Mouse (Mus musculus) kidney, postnatal 36 days (tissue): ENCODE data around the gene BC067074.

Experiments used
- DNase-seq, 2 experiments: peaks; one replicate each; pipeline ENCODE4 v3.0.0; 2021 to 2022; ENCODE audit warnings: mixed read lengths in 2 of 2

The BC067074 gene

DNA sequence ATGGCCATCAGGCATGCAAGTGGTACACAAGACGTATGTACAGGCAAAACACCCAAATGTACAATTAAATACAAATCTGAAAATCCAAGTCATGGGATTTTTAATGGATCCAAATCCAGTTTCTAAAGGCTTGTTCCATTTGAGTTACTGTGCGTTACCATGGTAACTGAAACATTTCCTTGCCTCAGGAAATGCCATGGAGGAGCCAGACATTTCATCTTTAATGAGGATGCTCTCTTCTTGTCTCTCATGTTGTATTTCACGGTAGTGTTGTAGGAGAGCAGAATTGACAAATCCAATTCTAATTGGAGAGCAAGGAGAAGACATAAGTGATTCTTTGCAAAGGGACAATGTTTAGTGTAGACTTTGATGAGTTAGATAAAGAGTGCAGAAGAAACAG is 31.3 kb downstream of the BC067074 start:
- DNase-seq: no peak

DNA sequence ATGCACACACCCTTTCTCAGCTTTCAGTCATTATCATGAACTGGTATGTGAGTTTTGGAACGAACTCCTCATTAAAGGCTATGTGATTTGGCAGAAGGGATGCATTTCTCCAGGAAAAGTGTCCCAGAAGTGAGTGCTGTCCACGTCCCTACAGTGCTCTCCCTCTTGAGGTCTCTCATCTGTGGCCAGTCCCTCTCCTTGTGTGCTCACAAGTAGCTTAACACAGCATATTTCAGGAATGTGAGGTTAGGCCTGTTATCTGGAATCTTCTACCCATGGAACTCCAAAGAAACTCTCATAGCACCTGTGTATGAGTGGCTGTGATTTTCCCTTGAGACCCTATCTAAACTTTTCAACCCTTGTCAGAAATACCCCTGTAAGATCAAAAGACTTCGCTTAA is 32.7 kb downstream of the BC067074 start:
- DNase-seq: no peak

DNA sequence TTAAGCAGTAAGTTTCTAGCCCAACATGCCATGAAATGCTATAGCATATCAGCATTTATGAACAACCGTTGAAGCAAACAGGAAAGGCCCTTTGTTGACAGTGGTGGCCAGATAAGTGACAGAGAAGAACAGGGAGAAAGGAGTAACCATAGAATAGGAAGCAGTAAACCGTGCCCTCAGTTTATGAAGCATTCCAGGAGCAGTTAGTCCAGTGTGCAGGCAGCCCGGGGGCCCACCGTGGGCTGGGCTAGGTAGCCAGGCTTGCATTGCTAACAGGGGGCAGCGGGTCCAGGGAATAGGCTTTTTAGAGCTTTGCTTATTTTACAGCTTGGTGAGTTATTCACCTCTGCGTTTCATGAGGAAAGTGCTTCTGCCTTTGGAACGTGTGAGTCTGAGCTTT is 39.3 kb downstream of the BC067074 start:
- DNase-seq: no peak

DNA sequence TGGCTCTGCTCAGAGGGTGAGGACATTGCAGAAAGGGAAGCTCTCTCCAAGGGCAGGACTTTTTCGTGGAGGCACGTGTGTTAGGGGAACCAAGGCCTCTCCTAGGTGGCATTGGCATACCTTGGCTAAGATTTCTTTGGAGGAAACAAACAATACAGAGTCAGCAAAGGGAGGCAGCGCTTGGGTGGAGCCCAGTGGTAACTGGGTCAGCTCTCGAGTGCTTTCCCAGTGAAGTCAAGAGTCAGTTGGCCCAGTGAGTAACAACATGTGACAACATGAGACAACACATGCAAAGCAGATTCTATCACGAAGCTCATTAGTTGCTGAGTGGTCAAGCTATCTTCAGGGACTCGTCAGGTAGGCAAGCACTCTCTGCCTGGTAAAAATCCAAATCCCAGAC is 40.4 kb downstream of the BC067074 start:
- no peak for DNase-seq

DNA sequence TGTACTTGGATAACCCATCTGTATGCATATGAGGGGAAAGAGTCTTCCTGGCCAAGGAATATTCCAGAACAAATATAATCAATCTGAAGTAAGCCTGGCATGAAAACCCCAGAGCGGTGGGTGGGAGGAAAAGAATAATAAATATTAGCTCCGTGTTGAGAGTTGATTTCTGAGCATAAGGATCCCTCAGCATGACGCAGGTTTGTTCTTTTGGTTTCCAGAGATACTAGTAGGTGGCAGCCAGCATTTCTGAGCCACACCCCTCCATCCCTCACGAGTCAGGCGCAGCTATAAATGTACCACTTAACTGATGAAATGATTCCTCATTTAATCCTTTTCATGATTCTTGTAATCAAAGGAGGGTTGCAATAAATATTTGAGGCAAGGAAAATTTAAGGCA is 41.0 kb downstream of the BC067074 start:
- no peak for DNase-seq

DNA sequence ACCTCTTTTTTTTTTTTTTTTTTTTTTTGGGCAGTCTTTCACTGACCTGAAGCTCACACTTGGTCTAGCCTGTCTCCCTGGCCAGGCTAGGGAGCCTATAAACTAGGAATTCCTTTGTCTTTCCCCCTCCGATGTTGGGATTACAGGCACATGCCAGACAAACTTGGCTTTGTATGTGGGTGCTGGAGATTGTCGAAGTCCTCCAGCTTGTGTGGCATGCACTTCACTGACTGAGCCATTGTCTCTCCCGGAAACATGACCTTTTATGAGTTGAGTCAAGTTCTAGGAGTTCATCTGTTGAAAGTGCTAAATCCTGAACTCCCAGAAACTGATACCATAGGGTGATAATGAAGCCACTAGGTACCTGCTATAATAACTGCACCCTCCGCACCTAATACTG is 41.8 kb downstream of the BC067074 start:
- no peak for DNase-seq

DNA sequence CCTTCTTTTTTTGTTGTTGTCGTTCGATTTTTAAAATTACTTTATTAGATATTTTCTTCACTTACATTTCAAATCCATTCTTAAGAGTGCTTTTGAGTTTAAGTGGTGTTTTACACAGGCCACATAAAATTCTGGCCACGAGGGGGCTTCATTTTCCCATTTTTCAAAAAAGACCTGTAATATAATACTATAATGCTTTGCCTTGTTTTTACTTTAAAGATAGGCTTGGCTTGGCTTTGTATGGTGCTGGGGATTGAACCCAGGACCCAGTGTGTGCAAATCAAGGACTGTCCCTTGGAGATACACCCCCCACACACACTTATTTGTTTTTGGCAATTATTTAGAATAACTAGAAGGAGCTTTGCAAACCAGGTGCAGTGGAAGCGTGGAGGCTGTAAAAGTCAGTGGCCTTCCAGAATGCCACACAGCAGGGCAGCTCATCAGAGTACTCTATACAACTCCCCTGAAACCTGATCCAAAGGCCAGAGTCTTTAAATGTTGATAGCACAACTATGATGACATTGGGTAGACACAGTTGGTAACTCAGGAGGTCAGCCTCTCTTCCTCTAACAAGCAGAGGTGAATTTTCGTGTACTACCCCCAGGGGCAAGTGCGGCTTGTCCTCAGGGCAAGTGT is 44.4 kb downstream of the BC067074 start:
- DNase-seq: peak; percentile 61 to 84

DNA sequence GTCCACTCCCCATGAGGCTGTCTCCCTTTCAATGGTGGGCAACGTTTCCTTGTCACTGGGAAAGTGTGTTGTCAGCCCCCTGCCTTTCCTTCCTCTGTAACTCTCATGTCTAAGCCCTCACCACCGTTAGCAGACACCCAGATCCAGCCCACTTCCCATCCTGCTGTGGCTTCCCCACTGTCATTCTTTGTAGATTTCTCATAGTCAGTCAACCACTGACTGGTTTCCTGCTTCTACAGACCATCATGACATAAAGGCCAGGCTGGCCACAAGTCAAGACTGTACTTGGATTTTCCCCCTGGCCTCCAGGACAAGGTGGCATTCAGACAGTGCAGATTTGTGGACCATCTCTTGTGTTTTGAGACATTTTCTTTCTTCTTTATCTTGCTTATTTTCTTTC is 47.7 kb downstream of the BC067074 start:
- no peak for DNase-seq

DNA sequence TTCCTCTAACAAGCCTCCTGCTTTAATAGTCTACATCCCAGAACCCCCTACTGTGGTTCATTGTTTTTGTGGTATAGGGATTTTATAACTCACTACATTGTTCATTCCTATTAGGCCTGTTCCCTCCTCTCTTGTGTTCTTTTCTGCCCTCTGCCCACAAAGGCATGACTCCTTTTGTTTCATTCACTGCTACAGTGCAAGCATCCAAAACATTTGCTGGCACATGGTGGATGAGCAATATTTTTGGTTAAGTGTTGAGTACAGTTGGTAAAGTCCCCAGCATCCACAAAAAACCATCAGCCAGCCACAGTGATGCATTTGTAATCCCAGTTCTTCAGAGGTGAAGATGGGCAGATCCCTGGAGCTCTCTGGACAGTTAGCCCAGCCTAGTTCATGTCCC is 48.2 kb downstream of the BC067074 start:
- DNase-seq: no peak

DNA sequence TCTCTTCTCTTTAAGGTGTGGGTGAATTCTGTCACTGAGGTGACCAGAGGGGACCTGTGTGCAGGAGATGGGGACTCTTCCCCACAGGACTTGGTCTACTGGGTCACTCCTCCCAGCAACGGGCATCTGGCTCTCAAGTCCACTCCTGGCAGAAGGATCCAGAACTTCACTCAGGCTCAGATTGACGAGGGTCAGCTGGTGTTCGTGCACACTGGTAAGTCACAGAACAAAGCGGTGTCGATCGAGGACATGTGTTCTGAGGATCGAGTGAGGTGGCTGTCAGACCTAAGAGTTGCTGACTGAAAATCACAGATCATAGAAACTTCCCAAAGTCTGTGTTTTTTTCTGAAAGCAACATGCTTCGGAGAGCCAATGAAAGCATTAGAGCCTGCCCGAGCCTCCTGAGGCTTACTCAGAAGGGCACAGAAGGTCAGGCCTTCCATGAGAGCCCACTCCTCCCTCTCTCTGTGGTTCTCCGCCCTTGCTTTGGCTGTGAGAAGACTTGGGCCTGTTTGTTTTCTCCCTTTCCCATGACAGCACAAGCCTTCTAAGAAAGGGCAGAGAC is 49.5 kb downstream of the BC067074 start:
- DNase-seq: no peak

DNA sequence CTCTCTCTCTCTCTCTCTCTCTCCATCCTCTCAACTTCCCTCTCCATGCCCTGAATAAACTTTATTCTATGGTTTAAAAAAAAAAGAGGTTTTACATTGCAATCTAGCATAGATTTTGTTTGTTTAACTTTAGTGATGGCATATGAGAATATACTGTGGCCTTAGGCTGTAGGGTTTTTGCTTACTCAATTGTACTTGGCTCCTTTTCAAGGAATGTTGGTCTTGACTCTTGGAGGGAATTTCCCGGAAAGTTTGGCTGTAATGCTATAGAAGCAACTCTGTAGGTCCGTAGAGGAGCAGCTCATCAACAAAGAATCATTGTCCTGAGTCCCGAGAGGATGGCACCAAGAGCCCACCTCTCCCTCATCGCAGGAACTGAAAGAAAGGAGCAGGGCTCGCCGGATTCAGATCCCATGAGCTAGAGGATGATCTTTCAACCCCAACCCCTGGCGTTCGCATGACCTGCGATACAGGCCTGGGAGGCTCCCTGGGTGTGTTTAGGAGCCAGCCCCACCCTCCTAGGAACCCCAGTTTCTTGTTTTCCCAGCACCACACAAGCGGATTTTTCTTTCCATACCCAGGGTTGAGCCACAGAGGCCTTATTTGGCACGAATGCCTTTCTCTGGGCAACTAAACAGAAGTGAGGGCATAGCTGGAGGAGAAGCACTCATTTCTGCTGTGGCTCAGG is 57.9 kb downstream of the BC067074 start:
- DNase-seq: no peak

DNA sequence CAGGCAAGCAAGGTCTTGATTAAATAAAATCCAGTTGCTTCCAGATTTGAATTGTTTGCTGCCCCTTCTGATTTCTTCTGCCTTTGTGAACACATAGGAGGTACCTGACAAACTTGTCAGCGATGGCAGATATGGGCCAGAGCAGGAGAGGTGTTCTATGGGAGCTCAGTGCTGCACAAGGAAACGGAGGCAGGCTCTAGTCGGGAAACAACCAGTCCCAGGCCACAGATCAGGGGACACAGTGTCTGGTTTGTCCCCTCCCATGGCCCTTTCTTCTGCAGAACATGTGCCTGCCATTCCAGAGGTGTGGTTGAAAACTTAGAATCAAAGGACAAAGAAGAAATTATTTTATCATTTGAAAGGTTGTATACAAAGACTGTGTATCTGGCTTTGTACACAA is 60.6 kb downstream of the BC067074 start:
- no peak for DNase-seq

DNA sequence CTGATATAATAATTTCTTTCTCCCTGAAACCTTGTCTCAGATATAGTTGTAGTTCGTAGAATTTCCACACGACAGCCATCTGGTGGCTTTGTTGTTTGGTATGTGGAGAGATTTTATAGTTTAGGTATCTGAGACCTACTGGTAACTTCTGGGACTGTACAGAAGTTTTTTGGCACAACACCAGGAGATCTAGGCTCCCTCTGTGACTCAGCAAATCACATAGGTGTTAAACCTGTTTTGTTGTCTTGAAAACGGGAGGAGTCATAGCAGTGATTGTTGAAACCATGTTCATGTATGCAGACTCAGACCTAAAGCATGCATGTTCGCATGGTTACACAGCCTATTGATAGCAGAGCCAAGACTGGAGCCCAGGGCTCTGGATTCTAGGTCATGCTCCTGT is 61.0 kb downstream of the BC067074 start:
- no peak for DNase-seq

DNA sequence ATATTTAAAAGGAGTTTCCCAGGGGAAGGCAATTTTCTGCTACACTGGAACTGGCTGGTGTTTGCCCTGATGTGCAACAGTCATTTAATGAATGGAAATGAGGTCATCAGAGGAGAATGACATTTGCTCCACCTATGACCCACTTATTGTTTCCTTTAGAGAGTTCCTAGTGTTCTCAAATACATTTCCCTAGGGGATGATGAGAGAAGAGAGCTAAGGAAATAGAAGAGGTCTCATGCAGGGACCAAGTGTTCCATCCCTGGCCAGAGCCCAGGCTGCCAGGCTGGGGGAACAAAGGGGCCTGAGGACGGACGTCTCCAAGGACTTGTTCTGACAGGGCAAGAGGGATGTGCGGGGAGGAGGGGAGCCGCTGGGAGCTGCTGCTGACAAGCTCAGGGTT is 62.1 kb downstream of the BC067074 start:
- DNase-seq: peak in 1 of 2 experiments; percentile 41

DNA sequence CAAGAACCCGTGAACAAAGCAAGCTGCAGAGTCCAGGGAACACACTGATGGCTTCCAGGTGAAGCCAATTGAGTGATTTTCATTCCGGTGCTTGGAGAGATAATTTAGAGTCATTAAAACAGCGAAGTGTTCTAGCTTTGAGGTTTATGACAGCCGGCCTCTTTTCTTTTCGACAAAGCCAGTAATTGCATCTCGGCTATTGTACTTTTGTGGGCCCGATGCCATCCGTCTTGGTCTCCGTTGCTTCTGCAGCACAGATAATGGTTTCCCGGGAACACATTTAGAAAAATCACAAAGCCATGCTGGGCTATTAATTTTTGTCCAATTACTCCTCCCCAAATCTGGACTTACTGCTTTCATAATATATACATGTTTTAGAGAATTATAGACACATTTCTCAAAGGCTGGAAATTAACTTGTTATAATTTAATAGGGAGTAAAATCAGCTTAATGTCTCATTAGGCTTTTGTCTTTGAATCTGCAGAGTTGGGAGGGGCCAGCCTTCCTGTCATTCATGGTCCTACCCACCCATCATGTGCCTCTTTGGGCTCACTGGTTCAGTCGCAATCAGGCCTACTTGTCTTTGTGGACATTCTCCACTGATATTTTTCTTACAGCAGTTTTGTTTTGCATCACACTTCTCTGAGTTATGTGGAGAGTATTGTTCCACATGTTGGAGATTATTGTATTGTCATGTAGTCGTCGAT is 64.6 kb downstream of the BC067074 start:
- DNase-seq: no peak

DNA sequence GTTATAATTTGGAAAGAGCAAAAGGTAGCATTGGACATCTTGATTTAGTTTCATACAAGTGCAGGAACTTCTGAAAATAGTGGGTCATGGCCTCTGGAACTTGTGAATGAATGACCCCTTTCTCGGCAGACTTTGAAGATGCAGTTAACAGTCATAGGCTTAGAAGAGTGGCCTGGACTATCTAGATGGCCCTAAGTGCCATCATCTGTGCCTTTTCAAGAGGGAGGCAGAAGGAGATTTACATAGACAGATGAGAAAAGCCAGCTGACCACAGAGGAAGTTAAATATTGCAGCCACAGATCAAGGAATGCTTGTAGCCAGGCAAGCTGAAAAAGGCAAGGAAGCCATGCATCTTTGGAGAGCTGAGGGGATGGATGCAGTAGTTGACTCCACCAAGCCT is 66.7 kb downstream of the BC067074 start:
- DNase-seq: no peak

DNA sequence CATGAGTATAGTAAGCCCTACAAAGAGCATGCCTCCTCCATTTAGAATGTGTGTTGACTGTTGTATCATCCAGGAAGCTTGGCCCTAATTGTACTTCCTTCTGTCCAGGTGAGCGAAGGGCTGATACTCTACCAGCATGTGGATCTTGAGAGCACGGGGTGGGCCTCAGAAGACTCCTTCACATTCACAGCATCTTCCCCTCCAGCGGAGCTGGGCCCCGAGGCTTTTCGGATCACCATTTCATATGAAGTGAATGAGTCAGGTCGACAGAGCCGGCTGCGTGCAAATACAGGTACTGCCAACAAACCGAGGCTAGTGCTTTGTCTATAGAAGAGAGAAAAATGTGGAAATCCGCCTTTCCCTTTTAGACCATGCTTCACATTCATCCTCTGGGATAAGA is 73.0 kb downstream of the BC067074 start:
- no peak for DNase-seq

DNA sequence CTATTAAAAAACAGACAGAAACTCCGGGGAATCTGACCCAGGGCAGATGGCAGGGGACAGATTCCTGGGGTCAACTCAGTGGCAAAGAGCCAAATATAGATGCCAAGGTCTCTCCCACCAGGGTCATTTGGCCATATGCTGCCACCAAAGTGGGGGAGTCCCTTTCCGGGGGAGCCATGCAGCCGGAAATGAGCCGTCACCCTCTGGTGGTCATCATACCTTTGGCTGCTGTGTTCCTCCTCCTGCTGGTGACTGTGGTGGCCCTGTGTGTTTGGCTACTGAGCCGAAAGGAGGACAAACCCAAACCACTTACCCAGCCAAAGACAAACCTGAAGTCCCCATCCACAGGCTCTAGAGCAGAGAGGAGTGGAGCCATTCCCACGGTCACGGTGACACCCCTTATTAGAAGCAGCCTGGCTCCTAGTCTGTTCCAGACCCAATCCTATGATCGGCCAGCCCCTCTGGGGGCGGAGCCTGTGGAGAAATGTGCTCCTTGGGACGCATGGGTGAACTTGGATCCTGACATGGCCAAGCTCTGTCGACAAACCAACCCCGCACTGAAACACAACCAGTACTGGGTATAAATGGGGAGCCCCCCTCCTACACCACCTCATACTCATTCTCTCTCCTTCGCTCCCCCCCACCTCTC is 76.1 kb downstream of the BC067074 start:
- peak; percentile 81 to 87 for DNase-seq

DNA sequence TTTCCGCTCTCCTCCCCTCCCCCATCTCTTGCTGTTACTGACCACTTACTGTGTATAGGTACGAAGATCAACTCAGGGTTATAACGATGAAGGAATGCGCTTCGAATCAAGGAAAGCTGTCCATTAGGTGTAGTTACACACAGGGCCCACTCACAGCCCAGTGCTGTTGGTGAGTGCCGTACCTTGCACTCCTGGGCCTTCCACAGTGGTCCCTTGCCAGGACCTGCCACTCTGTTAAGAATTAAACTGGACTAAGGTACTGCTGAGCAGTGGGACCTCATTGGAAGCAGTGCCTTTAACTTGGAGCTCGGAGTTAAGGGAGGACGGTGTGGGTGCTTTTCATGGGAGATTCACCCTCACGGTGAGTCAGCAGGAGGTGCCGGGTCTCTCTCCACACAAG is 76.7 kb downstream of the BC067074 start:
- peak; percentile 70 to 75 for DNase-seq

DNA sequence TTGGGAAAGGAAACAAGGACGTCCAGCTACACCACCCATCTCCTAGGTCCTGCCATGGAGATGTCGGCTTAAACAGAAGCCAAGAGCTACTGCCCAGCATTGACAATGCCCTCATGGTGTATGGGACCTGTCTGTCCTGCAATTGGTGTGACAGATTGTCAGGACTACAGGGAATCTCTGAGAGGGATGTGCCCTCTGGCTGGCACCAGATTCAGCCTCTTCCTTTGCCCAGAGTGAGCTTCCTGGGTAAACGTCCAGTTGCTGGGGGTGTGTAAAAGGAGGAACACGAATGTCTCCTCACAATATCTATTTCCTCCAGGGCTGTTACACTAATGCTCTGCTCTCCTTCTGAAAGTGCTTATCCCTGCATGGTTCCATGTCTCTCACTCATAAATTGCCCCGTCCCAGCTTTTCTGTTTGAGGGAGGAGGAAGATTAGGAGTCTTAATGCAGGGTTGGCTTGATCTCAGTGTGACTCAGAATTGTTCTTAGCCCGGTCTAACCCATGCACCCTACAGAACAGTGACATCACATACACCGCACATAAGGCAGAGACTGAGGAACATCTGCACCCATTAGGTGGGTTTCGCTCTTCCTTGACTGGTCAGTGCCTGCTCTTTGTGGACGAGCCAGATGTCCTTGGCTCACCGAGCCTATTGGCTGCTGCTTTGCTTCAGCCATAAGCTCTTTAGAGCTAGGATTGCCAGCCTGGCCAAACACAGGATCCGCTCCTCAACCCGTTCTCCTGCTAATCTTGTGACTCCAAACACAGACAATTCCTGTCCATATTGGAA is 80.5 kb downstream of the BC067074 start:
- DNase-seq: no peak

DNA sequence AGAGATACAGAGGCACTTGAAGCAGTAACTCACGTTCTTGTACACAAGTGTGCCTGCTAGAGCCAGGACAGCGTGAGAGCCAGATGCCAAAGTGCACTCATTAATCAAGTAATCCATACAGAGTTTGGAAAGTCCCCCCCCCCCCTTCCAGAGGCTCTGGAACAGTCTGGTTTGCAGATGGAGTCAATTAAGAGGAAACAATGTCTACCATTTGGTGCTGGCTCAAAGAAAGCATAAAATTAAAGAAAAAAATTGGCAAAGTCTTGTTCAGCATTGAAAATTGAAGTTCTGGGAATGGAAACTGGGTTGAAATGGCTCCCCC is 81.1 kb downstream of the BC067074 start:
- DNase-seq: no peak

DNA sequence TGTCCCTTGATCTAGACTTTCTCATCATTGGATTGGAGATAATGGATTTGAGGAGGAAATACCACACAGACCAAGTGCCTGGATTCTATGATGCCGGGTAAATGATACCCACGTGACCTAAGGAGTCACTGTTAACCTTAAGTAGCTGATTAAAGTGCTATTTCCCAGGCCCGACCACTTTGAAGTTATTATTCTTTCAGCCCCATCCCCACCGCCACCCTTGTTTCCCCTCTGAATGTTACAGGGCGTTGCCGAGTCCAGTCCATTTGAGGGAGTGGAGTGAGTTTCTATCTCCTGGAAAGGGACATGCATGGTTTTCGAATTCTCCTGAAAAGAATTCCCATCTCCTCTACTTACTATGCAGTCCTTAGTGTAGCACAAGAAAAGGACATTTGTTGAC is 84.7 kb downstream of the BC067074 start:
- no peak for DNase-seq

DNA sequence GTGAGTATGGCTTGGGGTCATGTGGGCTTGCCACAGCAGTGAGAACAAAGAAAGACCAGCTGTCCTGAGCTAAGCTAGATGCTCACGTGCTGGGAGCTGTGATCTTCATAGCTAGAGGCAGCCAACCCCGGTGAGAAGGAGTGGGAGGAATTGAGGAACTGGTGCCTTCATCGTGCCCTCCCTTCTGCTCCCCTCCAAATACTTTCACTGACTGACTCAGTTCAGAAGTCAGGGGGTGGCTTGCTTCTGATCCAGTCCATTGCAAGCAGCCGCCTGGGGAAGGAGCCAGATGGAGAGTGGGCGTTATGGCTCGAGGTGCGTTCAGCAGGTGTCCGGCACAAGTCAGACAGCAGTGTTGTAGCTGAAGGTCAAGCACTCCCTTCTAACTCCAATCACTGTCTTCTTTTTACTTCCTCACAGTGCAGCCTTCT is 86.0 kb downstream of the BC067074 start:
- no peak for DNase-seq
